Mouse (Mus musculus) inflammation-experienced regulatory T-cells, adult 6 months (primary cell): ENCODE results near the gene Robo1. TPM values are rescaled to one million over a fixed set of nuclear protein-coding genes. Genes with fewer than 3 reads are reported as not detected.

Experiments used
- ATAC-seq: one replicate; pipeline ENCODE4 v1.8.0; 2017
- polyA plus RNA-seq, 3 experiments: library from polyadenylated mRNA; unstranded; fragments of 100-300 nt; shearing (Covaris generic); gene quantifications; one replicate each; pipeline ENCODE4 v1.2.1; 2017

Gene Robo1
- polyA plus RNA-seq, 3 experiments from 2014 or later, result 0.29 to 0.59 TPM; not detected in 1

DNA sequence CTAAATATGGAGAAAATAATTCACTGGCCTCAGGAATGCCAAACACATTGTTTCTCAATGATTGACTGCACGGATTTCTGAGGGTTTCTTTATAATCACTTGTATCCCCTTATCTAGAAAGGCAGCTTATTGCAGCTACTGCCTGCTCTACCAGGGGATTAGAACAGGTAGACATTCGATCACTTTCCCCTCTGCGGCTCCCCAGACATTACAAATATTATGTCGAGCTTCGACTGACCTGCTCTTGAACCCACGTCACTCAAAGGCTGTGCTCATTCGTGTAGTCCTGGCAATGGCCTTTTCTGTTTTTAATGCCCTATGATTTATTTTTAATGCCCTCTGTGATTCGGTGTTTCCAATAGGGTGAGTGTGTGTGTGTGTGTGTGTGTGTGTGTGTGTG, 521.4 kb downstream of the Robo1 start:
- ATAC-seq, result no peak

DNA sequence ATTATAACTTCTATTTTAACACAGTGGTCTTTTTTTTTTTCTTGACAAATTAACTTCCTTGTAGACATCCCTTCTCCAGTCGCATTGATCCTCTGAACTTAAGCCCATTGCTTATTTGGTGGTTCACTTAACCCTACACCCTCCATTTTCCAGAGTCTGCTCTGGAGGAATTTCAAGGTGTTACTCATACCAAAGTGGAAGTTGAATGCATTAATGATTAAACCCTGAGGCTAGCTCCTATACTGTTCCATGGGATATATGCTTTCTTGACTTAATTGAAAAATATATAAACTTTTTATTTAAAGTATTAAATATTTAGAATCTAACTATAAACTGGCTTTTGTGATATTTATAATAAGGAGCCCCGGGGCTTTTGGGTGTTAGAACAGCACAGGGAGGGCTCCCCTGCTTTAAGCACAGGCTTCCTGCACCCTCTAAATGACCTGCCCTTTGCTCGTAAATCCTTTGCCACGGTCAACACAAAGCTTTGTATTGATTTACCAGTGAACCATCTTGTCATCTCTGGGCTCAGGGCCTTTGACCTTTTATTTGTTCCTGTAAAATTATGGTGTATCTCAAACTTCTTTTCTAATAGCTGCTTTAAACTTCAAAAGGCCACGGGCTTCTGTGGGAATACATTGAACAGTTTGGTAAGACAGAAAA, 522.4 kb downstream of the Robo1 start:
- no peak for ATAC-seq

GRCm38 (mm10) chr16:72834266-72834665, 526.2 kb downstream of the Robo1 start:
- ATAC-seq, result no peak

DNA sequence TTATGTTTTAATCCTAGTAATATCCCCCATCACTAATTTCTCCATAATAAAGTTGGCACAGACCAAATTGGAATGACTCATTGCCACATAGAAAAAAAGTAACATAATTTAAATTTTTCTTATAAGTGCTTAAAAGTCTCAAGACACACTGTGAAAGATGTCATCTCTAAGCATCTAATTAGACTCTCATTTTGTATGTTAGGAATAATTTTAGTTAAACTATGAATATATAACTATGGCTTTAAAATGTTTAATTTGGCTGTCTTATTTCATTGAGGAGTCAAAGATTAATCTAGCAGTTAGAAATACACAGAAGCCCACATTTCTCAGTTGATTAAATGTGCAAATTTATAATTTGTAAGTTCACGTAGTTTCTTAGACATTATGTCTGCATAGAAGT, 530.9 kb downstream of the Robo1 start:
- no peak for ATAC-seq

GRCm38 (mm10) chr16:72841066-72841465, 533.0 kb downstream of the Robo1 start:
- ATAC-seq, result no peak

DNA sequence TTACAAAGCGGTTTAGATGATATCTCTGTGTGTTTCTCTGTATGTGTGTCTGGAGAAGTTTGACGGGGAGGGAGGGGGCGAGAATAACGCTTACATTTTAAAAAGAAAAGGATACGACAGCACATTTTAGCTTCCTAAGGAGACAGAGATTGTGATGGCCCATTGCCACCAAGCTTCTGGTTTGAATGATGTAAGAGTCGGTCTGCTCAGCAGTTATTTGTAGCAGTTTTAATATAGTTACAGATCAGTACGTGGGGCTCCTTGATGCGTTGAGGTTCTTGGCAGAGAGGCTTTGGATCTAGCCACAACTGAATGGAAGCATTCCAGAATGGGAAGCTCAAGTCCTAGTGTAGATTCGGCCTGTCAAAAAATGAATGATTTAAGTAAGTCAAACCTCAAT, 546.0 kb downstream of the Robo1 start:
- no peak for ATAC-seq

DNA sequence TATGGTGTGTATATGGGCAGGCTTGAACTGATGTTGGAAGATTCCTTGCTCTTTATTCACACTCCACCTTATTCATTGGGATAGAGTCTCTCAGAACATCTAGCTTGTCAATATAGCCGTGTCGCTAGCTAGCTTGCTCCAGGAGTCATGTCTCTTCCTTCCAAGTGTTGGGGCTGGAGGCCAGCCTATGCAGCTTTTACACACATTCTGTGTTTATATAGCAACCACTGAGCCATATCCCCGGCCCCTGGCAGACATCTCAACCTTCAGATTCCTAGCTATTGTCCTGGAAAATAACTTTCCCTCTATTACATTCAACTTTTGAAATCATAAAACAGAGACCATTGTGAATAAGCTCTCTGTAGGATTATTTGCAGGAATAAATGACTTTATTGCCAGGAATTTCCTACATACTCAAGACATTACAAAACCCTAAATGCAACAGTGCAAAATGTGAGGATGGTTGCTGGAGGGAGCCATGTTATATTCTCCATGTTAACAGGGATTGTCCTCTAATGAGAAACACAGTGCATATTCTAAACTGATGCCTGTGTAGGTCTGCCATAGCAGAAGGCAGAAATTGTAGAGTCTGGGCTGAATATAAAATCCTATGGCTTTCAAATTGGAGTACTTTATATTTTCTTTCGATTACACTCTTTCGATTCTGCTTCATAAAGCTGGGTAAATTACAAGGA, 546.9 kb downstream of the Robo1 start:
- ATAC-seq, result no peak

DNA sequence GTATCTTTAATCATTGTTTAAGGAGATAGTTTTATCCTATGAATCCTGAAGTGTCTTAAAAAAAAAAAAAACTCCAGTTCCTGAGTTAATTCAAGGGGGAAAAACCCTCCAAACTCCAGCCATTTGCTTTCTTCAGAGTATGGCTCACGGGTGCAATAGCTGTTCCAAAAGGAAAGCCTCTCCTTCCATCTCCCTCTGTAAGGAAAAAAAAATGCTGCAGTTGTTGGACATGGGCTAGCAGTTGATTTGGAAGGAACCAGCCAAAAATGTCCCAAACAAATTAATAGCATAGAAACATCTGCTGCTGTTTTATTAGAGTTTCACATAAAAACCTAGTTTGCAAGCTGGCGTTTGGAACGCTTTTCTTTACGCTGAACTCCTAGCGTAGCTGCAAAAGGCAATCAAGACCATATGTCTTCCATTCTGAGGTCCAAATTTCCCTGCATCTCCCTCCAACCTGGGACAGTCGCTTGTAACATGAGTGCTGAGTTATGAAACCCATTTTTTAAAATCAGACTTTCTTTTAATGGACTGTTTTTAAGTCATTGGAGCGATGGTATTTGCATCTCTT, 553.7 kb downstream of the Robo1 start:
- no peak for ATAC-seq

- no peak for ATAC-seq
Measured at GRCm38 (mm10) chr16:72866011-72866410, 557.9 kb downstream of the Robo1 start.

- no peak for ATAC-seq
Measured at GRCm38 (mm10) chr16:72874934-72875732, 567.0 kb downstream of the Robo1 start.

DNA sequence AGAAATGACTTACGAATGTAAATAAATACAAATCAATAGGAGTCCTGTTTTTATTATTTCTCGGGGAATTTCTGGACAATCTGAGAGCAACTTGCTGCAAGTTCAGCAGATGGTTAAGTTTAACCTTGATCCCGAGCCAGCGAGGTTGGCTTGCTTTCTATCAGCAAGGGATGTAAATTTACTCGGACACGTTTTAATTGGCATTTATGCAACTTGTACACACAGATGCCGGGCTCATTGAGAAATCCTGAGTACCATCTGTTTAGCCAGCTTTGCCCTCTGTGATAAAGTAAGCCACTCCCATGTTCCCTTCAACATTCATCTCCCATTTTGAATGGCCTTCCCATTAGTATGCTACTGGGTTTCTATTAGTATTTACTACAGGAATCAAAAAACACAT, 580.0 kb downstream of the Robo1 start:
- ATAC-seq, result no peak

DNA sequence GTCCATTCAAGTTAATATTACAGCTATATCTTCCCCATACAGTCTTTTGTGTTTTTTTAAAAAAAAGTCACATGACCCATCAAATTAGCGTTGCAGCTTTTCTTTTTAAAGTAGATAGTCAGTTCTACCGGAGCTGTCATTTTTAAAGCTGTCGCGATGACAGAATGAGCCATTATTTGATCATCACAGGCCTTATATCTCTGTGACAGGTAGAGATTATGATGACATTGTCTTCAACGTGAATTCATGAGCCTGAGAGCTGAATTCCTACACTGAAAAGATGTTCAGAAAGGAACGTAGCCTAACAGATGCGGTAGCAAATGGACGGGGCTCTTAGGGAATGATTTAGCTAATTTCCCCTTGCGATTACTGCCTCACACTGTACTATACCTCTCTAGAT, 581.3 kb downstream of the Robo1 start:
- ATAC-seq, result no peak

GRCm38 (mm10) chr16:72897125-72897524, 589.0 kb downstream of the Robo1 start:
- no peak for ATAC-seq

- ATAC-seq, result no peak
Measured at GRCm38 (mm10) chr16:72908895-72909294, 600.8 kb downstream of the Robo1 start.

DNA sequence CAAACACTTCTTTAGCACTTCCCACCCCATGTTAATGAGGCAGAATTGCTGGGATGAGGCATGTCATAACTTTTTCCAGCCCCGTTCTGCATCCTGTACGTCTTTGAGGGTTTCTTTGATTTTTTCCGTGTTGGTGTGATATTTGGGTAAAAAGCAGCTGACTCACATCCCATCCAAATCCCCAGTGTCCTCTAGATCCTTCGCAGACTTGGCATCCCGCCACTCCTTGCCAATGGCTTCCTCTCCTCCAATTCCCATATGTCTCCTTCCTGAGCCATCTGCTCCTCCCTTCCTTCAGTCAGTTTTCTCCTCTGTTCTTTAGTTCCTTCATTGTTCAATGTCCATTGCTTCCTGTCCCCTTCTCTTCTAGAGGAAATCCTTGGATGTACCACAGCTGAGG, 605.0 kb downstream of the Robo1 start:
- ATAC-seq, result no peak

DNA sequence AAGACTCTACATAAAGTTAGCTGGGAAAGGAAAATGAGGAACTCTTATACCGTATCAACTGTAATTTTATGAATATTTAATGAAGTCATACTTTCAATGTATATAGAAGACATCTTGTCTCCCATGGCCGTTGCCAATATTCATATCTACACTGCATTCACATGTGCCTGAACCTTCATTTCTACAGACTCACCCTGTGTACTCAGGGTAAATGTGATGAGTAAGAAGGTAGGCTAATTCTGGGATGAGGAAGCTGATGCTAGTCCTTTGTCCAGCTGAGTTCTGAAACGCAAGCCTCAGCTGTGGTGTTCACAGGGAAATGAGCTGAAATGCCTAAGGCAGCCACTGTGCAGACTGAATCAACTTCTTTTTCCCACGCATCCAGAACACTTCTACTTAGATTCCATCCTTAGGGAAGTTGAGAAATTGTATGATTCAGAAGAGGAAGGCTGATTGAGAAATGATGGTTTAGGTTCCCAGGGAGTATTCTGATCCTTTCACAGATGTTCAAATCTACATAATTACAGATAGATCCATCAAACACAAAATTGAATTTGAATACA, 606.0 kb downstream of the Robo1 start:
- no peak for ATAC-seq

DNA sequence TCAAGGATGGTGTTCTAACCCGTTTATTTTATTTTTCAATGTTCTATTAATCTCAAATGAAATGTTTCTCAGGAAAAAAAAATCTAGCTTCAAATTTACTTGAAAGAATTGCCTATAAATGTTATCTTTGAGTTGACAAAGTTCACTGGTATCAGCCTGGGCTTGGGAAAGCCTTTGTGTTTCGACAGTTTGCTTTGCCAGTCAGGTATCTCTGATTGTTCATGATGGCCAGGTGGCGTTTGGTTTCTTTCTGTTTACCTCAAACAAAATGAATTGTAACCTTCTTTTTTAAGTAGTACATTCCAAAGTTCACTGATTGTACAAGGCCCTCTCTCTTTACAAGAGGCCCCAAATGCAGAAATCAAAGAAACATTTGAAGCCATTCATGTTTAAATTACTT, 611.9 kb downstream of the Robo1 start:
- ATAC-seq, result no peak

GRCm38 (mm10) chr16:72924423-72925224, 616.5 kb downstream of the Robo1 start:
- ATAC-seq, result no peak

DNA sequence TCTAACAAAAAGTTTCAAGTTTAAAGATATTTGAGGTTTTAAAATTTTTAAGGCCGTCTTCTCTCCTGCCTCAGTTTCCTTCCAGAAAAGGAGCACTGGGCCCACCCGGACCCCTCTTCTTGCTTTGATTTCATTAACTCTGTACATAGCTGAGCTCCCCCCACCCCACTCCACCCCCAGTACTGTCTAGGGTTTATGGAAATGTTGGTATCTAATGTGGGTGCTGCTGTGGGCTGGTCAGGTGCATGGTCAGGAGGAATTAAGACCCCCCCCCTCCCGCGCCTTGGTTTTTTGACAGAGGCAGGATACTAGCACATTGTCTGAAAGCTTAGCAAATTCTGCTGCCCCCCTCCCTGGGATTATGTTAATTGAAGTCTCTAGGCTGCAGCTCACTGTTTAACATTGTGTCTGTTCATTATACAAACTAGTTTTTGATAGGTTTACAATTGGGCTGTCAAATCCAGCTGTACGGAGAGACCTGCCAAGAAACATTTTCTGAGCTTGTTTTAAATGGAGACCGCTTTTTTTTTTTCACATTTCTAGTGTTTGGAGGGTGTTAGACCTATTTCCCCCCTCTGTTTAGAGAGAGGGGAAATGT, 620.5 kb downstream of the Robo1 start:
- no peak for ATAC-seq

DNA sequence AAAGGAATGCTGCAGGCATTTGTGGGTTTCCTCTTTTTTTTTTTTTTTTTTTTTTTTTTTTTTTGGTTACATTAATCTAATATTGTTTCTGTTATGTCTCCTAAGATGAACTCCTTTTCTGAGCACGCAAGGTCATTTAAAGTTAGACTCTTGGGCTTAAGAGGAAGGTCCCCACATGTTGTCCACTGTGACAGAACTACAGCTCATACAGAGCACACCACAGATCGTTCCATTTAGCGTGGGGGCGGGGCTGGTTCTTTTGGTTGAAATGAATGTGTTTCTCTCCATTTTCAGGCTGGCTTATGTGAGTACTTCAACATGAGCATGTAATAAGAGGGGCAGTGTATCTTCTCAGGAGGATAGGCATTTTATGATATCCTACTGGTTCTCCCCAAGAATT, 622.8 kb downstream of the Robo1 start:
- no peak for ATAC-seq

DNA sequence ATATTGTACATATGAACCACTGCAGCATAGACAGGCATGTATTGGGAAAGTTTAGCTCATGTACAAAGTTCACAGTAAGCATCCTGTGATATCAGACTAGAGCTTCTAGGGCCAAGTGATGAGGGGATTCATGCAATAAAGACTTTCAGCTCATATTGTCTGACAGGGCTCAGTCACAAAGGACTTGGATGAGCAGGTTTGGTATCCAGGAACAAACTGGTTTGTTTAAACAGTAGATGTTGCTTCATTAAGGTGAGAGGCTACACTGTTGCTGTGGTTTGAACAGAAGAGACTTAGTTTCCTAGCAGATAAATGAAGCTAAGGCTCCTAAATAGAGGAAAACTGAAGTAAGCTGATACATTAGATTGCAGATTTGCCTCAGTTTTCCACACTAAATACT, 626.8 kb downstream of the Robo1 start:
- ATAC-seq, result no peak

- no peak for ATAC-seq
Measured at GRCm38 (mm10) chr16:72937183-72937582, 629.1 kb downstream of the Robo1 start.
